Mouse (Mus musculus) lung, embryonic 16.5 days (tissue): Measurements from ENCODE around the gene Mybpc3. TPM values are rescaled to one million over a fixed set of nuclear protein-coding genes. Genes with fewer than 3 reads are reported as not detected.

Source experiments
- ATAC-seq: fragments of 200-750 bp; cut with Nextera tagmentation; 2 replicates; pipeline ENCODE4 v1.8.0; 2017; ENCODE audit warnings: low read depth, mild to moderate bottlenecking, moderate library complexity
- H3K27ac ChIP-seq: fragments of 300-500 bp; sonication (generic); 2 replicates; pipeline ENCODE4 v1.5.1; 2014; ENCODE audit warnings: mild to moderate bottlenecking, control low read depth, low read length
- H3K27me3 ChIP-seq: fragments of 300-500 bp; sonication (generic); 2 replicates; pipeline ENCODE4 v1.6.1; 2014; ENCODE audit warnings: low read depth, low read length, mixed read lengths; ENCODE audit not compliant: control insufficient read depth, insufficient read depth
- H3K36me3 ChIP-seq: fragments of 300-500 bp; sonication (generic); 2 replicates; pipeline ENCODE4 v1.6.1; 2014; ENCODE audit warnings: low read length; ENCODE audit not compliant: control insufficient read depth, insufficient read depth
- H3K4me1 ChIP-seq: fragments of 300-500 bp; sonication (generic); replicated peaks from 2 replicates; pipeline ENCODE4 v1.6.1; 2014; ENCODE audit warnings: low read length, mixed read lengths; ENCODE audit not compliant: control insufficient read depth, insufficient read depth
- H3K4me2 ChIP-seq: fragments of 300-500 bp; sonication (generic); 2 replicates; pipeline ENCODE4 v1.6.1; 2014; ENCODE audit warnings: low read depth, low read length, control low read depth
- H3K4me3 ChIP-seq: fragments of 300-500 bp; sonication (generic); 2 replicates; pipeline ENCODE4 v1.5.1; 2014; ENCODE audit warnings: mild to moderate bottlenecking, low read length, control low read depth
- H3K9ac ChIP-seq: fragments of 300-500 bp; sonication (generic); 2 replicates; pipeline ENCODE4 v1.6.1; 2014; ENCODE audit warnings: low read length, control low read depth
- H3K9me3 ChIP-seq: fragments of 300-500 bp; sonication (generic); 2 replicates; pipeline ENCODE4 v1.6.1; 2016; ENCODE audit warnings: low read length; ENCODE audit not compliant: control insufficient read depth
- WGBS: fragments of 180-500 bp; shearing (Covaris S2); extraction: QIAGEN DNeasy Blood & Tissue Kit; methylation state at CpG from one replicate; pipeline ENCODE4 v1.1.7; 2014; 5-methylcytosine and 5-hydroxymethylcytosine counted together
- polyA plus RNA-seq: library from polyadenylated mRNA; unstranded; fragments of >200 nt; fragmentation: Nextera tagmentation; extraction: Ambion mirVana; gene quantifications from 2 replicates; pipeline ENCODE4 v1.2.1, GENCODE M21; 2015

The Mybpc3 gene
- polyA plus RNA-seq, 1 experiment from 2014 or later, result 18.0 TPM

DNA sequence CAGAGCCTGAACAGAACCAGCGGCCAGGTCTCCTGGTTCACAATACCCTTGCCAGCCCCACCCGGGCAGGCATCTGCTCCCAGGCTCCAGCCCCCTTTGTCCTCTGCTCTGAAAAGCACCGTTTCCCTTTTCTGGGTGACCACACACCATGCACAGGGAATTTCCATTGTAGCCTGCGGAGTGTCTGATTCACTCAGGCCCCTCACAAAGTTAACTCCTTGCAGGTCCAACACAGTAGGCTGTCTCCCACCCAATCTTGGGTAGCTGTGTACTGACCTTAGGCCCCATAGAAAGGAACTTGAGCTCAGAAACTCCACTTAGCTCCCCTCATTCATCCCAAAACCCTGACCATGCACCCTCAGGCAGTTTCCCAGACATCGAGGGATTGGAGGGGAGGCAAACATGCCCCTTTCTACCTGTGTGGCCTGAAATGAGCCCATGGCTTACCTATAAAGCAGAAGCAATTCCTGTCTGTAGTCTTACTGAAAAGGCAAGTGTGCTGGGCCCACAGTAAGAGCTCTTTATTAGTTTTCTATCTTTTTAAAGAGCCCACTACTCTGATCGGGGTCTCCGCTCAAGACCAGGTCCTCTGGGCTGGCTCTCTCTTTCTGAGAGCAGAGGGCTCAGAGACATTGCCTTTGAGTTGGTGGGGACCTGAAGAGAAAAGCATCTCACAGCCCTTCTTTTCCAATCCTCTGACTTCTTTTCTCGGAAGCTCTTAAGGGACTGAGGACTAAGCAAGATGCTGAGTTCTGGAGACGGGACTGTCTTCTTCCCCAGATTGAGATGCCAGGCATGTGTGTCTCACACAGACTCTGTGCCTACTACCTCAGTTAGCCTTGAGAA lies 31.3 kb upstream of the Mybpc3 start:
- no peak for ATAC-seq
- Histone ChIP-seq H3K4me3 (no peak overlapping the region), H3K4me1 (no peaks in the 10 kb centered on the region; the same call in 1 of the 2 replicates), H3K27me3 (no peaks in the 10 kb centered on the region), H3K27ac (no peak overlapping the region), H3K36me3 (no peaks in the 10 kb centered on the region), H3K9me3 (no peaks in the 10 kb centered on the region), H3K4me2 (no peak overlapping the region), H3K9ac (no peak overlapping the region)
- 79% methylated on average over 9 of the region's 9 CpGs for whole genome bisulfite sequencing

DNA sequence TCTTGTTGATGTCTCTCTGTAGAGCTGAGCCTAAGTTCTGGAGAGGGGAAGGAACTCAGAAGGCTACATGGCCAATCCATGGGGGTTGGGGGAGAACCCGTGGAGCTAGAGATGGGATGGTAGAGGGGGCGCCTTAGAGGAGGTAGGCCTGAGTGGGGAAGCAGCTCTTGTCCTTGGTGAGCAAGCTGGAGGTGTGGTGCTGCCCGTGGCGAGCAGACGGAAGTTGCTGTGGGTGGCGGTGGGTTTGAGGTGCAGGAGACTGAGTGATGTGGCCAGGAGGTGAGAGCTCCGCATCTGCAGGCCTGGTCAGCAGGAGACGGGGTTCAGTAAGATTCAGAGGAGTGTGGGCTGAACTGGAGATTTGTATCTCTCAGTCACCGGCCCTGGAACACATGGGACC lies 30.5 kb upstream of the Mybpc3 start:
- Histone ChIP-seq H3K9me3 (no peaks in the 10 kb centered on the region), H3K36me3 (no peaks in the 10 kb centered on the region), H3K4me3 (no peak overlapping the region), H3K4me1 (no peaks in the 10 kb centered on the region; the same call in 1 of the 2 replicates), H3K9ac (no peak overlapping the region), H3K27me3 (no peaks in the 10 kb centered on the region), H3K27ac (no peak overlapping the region), H3K4me2 (no peak overlapping the region)
- no peak for ATAC-seq
- 80% methylated on average over 9 of the region's 9 CpGs for WGBS

DNA sequence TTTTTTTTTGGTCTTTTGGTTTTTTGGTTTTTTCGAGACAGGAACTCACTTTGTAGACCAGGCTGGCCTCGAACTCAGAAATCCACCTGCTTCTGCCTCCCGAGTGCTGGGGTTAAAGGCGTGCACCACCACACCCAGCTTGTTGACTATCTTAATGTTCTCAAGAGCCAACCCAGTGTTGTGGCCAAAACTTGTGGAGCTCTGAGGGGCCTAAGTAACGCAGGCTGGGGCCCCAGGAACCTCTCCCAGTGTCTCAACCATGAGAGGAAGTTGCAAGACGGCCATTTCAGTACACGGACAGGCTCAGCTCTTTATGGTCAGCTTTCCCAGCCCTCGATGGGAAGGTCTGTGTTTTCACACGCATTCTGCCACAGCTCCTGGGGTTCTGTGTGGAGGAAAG lies 29.0 kb upstream of the Mybpc3 start:
- ATAC-seq, result no peak
- 67% methylated on average over 9 of the region's 9 CpGs for WGBS
- no peak overlapping the region for H3K4me2 ChIP-seq
- H3K4me1 ChIP-seq, result no peaks in the 10 kb centered on the region
- H3K27me3 ChIP-seq, result no peaks in the 10 kb centered on the region
- H3K27ac ChIP-seq, result no peak overlapping the region
- H3K36me3 ChIP-seq, result no peaks in the 10 kb centered on the region
- H3K9ac ChIP-seq, result no peak overlapping the region
- no peaks in the 10 kb centered on the region for H3K9me3 ChIP-seq
- no peak overlapping the region for H3K4me3 ChIP-seq

DNA sequence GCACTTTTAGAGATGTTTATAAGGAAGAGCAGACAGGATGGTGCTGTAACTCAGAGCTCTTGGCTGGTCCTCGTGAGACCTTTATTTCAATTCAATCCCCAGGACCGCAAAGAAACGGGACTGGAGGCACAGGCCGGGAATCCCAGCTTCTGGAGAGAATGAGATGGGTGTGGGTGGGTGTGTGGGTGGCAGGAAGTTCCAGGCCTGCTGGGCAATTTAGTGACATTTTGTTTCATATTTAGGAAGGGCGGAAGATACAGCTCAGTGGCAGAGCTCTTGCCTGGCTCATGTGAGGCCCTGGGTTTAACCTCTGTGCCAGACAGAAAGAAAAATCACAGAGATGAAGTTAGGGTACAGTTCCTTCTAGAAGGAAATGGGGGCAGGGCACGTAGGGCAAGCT lies 27.7 kb upstream of the Mybpc3 start:
- no peak for ATAC-seq

DNA sequence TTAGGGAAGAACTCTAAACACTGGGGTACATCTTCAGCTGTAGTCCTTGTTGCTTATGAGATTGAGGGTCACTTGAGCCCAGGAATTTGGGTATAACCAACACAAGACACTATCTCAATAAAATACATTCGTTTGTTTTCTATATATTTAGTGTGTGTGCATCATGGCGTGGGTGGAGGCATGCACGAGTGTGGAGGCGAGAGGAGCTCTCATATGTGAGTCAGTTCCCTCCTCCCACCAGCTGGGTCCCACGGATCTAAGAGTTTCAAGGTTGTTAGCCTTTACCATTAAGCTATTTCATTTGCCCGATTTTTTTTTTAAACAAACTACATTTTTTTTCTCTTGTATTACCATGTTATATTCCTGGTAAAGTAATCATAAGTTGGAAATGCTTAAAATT lies 27.1 kb upstream of the Mybpc3 start:
- H3K4me2 ChIP-seq, result no peak overlapping the region
- WGBS, result 58% methylated on average over 6 of the region's 6 CpGs

More for the DNA sequence above, 27.7 kb upstream of the Mybpc3 start:
- no peak overlapping the region for H3K4me2 ChIP-seq
- no peak overlapping the region for H3K4me3 ChIP-seq
- no peaks in the 10 kb centered on the region for H3K36me3 ChIP-seq
- no peaks in the 10 kb centered on the region for H3K27me3 ChIP-seq
- 66% methylated on average over 6 of the region's 6 CpGs for WGBS
- no peak overlapping the region for H3K9ac ChIP-seq
- no peak overlapping the region for H3K27ac ChIP-seq
- no peaks in the 10 kb centered on the region for H3K4me1 ChIP-seq
- H3K9me3 ChIP-seq, result no peaks in the 10 kb centered on the region

DNA sequence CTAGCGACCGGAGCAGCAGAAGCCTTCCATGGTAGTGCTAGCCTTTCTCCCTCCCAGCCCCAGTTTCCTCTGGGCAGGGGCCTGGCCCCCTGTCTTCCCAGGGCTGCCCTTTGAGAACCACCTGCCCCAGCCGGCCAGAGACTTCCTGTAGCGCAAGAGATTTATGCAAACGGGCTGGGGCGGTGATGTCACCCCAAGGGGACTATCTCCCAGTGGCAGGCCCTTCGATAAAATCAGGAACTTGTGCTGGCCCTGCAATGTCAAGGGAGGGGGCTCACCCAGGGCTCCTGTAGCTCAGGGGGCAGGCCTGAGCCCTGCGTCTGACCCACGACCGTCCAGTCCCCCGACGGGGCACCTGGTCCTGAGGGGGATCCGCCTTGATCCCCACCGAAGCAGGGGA lies 21.4 kb upstream of the Mybpc3 start:
- no peaks in the 10 kb centered on the region for H3K27me3 ChIP-seq
- no peak overlapping the region for H3K27ac ChIP-seq
- no peak overlapping the region for H3K4me2 ChIP-seq
- peaks cover 4% of the 10 kb centered on the region; the same call in 1 of the 2 replicates for H3K4me1 ChIP-seq
- H3K9me3 ChIP-seq, result no peaks in the 10 kb centered on the region
- no peaks in the 10 kb centered on the region for H3K36me3 ChIP-seq
- no peak for ATAC-seq
- no peak overlapping the region for H3K4me3 ChIP-seq
- no peak overlapping the region for H3K9ac ChIP-seq
- 63% methylated on average over 14 of the region's 14 CpGs for WGBS

More for the DNA sequence above, 27.1 kb upstream of the Mybpc3 start:
- Histone ChIP-seq H3K9ac (no peak overlapping the region), H3K4me1 (no peaks in the 10 kb centered on the region), H3K27me3 (no peaks in the 10 kb centered on the region), H3K9me3 (no peaks in the 10 kb centered on the region), H3K27ac (no peak overlapping the region), H3K4me3 (no peak overlapping the region), H3K36me3 (no peaks in the 10 kb centered on the region)
- no peak for ATAC-seq

DNA sequence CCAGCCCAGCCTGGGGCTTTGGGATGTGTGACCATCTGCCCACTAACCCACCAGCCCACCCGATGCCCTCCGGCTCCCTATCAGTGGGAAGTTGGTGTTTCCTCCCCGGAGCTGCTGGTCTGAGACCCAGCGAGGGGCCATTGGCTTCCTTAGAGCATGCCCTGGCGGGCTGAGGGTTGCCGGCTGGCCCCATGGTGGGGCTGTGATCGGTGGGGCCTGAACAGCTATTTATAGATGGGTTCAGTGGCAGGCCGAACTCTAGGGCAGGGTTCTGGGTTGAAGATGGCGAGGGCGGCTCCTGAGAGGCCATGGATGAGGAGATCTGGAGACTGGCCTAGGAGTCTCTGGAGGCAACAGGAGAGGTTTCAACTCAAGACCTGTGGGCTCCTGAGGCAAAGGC lies 20.9 kb upstream of the Mybpc3 start:
- H3K27ac ChIP-seq, result no peak overlapping the region
- H3K36me3 ChIP-seq, result no peaks in the 10 kb centered on the region
- H3K9ac ChIP-seq, result peak overlapping the region; percentile 6; the same call in 1 of the 2 replicates
- peaks cover 4% of the 10 kb centered on the region; the same call in 1 of the 2 replicates for H3K4me1 ChIP-seq
- H3K4me3 ChIP-seq, result no peak overlapping the region
- H3K9me3 ChIP-seq, result no peaks in the 10 kb centered on the region
- H3K4me2 ChIP-seq, result no peak overlapping the region
- ATAC-seq, result no peak
- H3K27me3 ChIP-seq, result no peaks in the 10 kb centered on the region
- WGBS, result 77% methylated on average over 10 of the region's 10 CpGs

DNA sequence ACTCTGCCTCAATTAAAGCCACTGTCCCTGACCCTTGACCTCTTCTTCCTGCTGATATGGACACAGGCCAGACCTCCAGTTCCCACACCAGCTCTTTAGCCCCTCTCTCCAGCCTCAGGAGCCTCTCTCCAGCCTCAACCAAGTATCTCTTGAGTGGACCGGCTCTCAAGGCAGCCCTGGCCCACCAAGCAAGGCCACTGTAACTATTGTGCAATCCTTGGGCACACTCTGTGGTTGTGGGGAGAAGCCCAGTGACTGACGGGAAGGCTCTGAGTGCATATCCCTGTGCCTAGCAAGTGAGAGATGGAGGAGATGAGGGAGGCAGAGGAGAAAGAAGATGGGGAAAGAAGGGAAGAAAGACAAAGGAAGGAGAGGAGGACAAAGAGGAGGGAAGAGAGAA lies 19.8 kb upstream of the Mybpc3 start:
- Histone ChIP-seq H3K4me2 (no peak overlapping the region), H3K9ac (no peak overlapping the region), H3K27ac (no peak overlapping the region), H3K9me3 (no peaks in the 10 kb centered on the region), H3K4me3 (no peak overlapping the region), H3K36me3 (no peaks in the 10 kb centered on the region), H3K4me1 (peaks cover 4% of the 10 kb centered on the region; the same call in 1 of the 2 replicates), H3K27me3 (no peaks in the 10 kb centered on the region)
- 72% methylated on average over 2 of the region's 2 CpGs for WGBS
- no peak for ATAC-seq

DNA sequence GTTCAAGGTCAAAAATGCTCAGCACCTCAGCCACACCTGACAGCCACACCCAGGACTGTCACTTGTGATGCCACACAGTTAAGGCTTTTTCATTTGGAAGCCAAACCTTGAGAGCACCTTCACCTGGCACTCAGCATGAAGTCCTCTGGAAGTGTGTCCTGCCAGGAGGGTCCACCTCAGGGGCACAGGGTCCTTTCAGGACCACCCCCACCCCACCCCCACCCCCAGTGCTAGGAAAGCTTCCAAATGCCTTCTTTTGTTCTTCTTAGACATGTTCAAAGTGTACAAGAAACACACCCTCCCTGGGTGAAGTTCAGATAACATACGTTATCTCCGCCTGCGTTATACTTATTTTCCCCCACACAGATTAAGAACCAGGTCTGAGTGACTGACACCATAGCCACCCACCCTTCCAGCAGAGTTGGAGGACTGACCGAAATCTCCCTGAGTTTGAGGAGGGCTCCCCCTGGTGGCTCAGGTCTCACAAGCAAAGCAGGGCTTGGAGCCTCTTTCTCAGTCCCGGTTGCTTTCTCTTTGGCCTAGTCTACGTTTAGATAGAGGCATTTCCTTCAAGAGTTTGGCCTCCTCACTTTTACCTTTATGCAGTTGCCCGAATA lies 16.7 kb upstream of the Mybpc3 start:
- Histone ChIP-seq H3K27ac (no peak overlapping the region), H3K27me3 (no peaks in the 10 kb centered on the region), H3K9me3 (no peaks in the 10 kb centered on the region), H3K4me2 (no peak overlapping the region), H3K9ac (peak overlapping the region; percentile 59), H3K4me1 (peaks cover 4% of the 10 kb centered on the region; the same call in 1 of the 2 replicates), H3K36me3 (no peaks in the 10 kb centered on the region), H3K4me3 (no peak overlapping the region)
- peak; percentile 89 for ATAC-seq
- 3% methylated on average over 7 of the region's 7 CpGs for WGBS
